Mouse (Mus musculus) liver, embryonic 16.5 days (tissue): ENCODE data around the gene Gm9817. TPM values are rescaled to one million over a fixed set of nuclear protein-coding genes. Genes with fewer than 3 reads are reported as not detected.

Experiments used
- ATAC-seq: fragments of 200-750 bp; cut with Nextera tagmentation; 2 replicates; pipeline ENCODE4 v1.8.0; 2017; ENCODE audit warnings: low read depth, mild to moderate bottlenecking, moderate number of reproducible peaks, moderate library complexity
- H3K27ac ChIP-seq: fragments of 300-500 bp; sonication (generic); 2 replicates; pipeline ENCODE4 v1.5.1; 2014; ENCODE audit warnings: mild to moderate bottlenecking, low read length
- H3K27me3 ChIP-seq: fragments of 300-500 bp; sonication (generic); 2 replicates; pipeline ENCODE4 v1.6.1; 2014; ENCODE audit warnings: low read depth, low read length, mixed read lengths; ENCODE audit not compliant: control insufficient read depth, insufficient read depth
- H3K36me3 ChIP-seq: fragments of 300-500 bp; sonication (generic); 2 replicates; pipeline ENCODE4 v1.6.1; 2014; ENCODE audit warnings: mild to moderate bottlenecking; ENCODE audit not compliant: control insufficient read depth, insufficient read depth
- H3K4me1 ChIP-seq: fragments of 300-500 bp; sonication (generic); 2 replicates; pipeline ENCODE4 v1.6.1; 2014; ENCODE audit warnings: low read depth, low read length, mixed read lengths; ENCODE audit not compliant: control insufficient read depth
- H3K4me2 ChIP-seq: fragments of 300-500 bp; sonication (generic); 2 replicates; pipeline ENCODE4 v1.6.1; 2014; ENCODE audit warnings: low read depth, low read length, mixed read lengths
- H3K4me3 ChIP-seq: fragments of 300-500 bp; sonication (generic); 2 replicates; pipeline ENCODE4 v1.5.1; 2014; ENCODE audit warnings: low read depth, mild to moderate bottlenecking, low read length
- H3K9ac ChIP-seq: fragments of 300-500 bp; sonication (generic); 2 replicates; pipeline ENCODE4 v1.6.1; 2014; ENCODE audit warnings: low read depth, low read length
- H3K9me3 ChIP-seq: fragments of 300-500 bp; sonication (generic); replicated peaks from 2 replicates; pipeline ENCODE4 v1.6.1; 2016; ENCODE audit warnings: low read length; ENCODE audit not compliant: control insufficient read depth
- WGBS: fragments of 180-500 bp; shearing (Covaris S2); extraction: QIAGEN DNeasy Blood & Tissue Kit; methylation state at CpG from one replicate; pipeline ENCODE4 v1.1.7; 2014; ENCODE audit not compliant: insufficient replicate concordance; 5-methylcytosine and 5-hydroxymethylcytosine counted together
- polyA plus RNA-seq: library from polyadenylated mRNA; unstranded; fragments of >200 nt; fragmentation: Nextera tagmentation; extraction: Ambion mirVana; gene quantifications from 2 replicates; pipeline ENCODE4 v1.2.1, GENCODE M21; 2015

Gene Gm9817
- polyA plus RNA-seq, 1 experiment from 2014 or later, result not detected

GRCm38 (mm10) chr13:45099582-45100229 lies 21.2 kb downstream of the Gm9817 start:
- Histone ChIP-seq H3K27me3 (peaks cover 46% of the 10 kb centered on the region), H3K9ac (no peak overlapping the region), H3K36me3 (no peaks in the 10 kb centered on the region), H3K27ac (no peak overlapping the region), H3K9me3 (no peaks in the 10 kb centered on the region), H3K4me1 (no peaks in the 10 kb centered on the region; the same call in 1 of the 2 replicates), H3K4me3 (no peak overlapping the region), H3K4me2 (no peak overlapping the region)
- WGBS, result 57% methylated on average over 10 of the region's 10 CpGs
- no peak for ATAC-seq

GRCm38 (mm10) chr13:45106480-45106879 lies 28.0 kb downstream of the Gm9817 start:
- H3K4me3 ChIP-seq, result no peak overlapping the region
- no peak overlapping the region for H3K4me2 ChIP-seq
- no peak overlapping the region for H3K27ac ChIP-seq
- H3K4me1 ChIP-seq, result no peaks in the 10 kb centered on the region; the same call in 1 of the 2 replicates
- no peaks in the 10 kb centered on the region for H3K36me3 ChIP-seq
- ATAC-seq, result no peak
- no peak overlapping the region for H3K9ac ChIP-seq
- 57% methylated on average over 3 of the region's 3 CpGs for WGBS
- peaks cover 30% of the 10 kb centered on the region for H3K27me3 ChIP-seq
- H3K9me3 ChIP-seq, result no peaks in the 10 kb centered on the region

- Histone ChIP-seq H3K4me2 (no peak overlapping the region), H3K9ac (no peak overlapping the region), H3K9me3 (no peaks in the 10 kb centered on the region), H3K36me3 (no peaks in the 10 kb centered on the region), H3K27me3 (peaks cover 21% of the 10 kb centered on the region), H3K4me1 (no peaks in the 10 kb centered on the region; the same call in 1 of the 2 replicates), H3K4me3 (no peak overlapping the region), H3K27ac (peak overlapping the region; percentile 49)
- peak; percentile 27; the same call in 1 of the 2 replicates for ATAC-seq
- 9% methylated on average over 7 of the region's 7 CpGs for WGBS
These were observed 30.4 kb downstream of the Gm9817 start for GRCm38 (mm10) chr13:45108851-45109390.

- H3K4me3 ChIP-seq, result no peak overlapping the region
- no peak overlapping the region for H3K27ac ChIP-seq
- H3K36me3 ChIP-seq, result no peaks in the 10 kb centered on the region
- no peaks in the 10 kb centered on the region for H3K9me3 ChIP-seq
- 49% methylated on average over 5 of the region's 5 CpGs for WGBS
- H3K27me3 ChIP-seq, result peaks cover 5% of the 10 kb centered on the region; the same call in 1 of the 2 replicates
- H3K4me2 ChIP-seq, result no peak overlapping the region
- H3K4me1 ChIP-seq, result no peaks in the 10 kb centered on the region; the same call in 1 of the 2 replicates
- ATAC-seq, result peak; percentile 50; the same call in 1 of the 2 replicates
- H3K9ac ChIP-seq, result no peak overlapping the region
These were observed 39.9 kb downstream of the Gm9817 start for GRCm38 (mm10) chr13:45118375-45118774.

GRCm38 (mm10) chr13:45118822-45119221 lies 40.3 kb downstream of the Gm9817 start:
- H3K9me3 ChIP-seq, result no peaks in the 10 kb centered on the region
- H3K27me3 ChIP-seq, result peaks cover 3% of the 10 kb centered on the region; the same call in 1 of the 2 replicates
- no peaks in the 10 kb centered on the region for H3K36me3 ChIP-seq
- no peak overlapping the region for H3K9ac ChIP-seq
- WGBS, result 30% methylated on average over 3 of the region's 3 CpGs
- H3K4me1 ChIP-seq, result no peaks in the 10 kb centered on the region; the same call in 1 of the 2 replicates
- H3K4me2 ChIP-seq, result no peak overlapping the region
- H3K27ac ChIP-seq, result no peak overlapping the region
- ATAC-seq, result peak; percentile 70; the same call in 1 of the 2 replicates
- no peak overlapping the region for H3K4me3 ChIP-seq

Other genes with a start within 250 kb of the Gm9817 start
- 25.7 and 25.8 TPM in 2 replicates for gene Dtnbp1, start 76.5 kb upstream of the Gm9817 start, polyA plus RNA-seq